9 mouse cellular contexts compared by ENCODE assay signal in genomic region chr16:28841102-28841501, GRCm38 (mm10).
DNase-seq lines count a peak whose midpoint lies in the region; ATAC-seq and TF ChIP-seq lines count a peak whose summit lies in the region.
"Had no signal": no experiment of that assay in that cellular context is flagged by ENCODE, and none has a peak within 500 bp of the region (broad histone marks: within the 10 kb centered on the region; RNA-seq: fewer than 3 reads in every experiment).

No protein-coding gene starts in this region.

- no peak for DNase-seq in lung, postnatal 0 days (ENCODE audit: low spot score)
- no peak for DNase-seq in lung, adult 18-20 months
- peak; percentile 73 for DNase-seq in hindbrain, embryonic 11.5 days (ENCODE audit: low spot score)
- DNase-seq in limb, embryonic 14.5 days (ENCODE audit: low spot score): peak; percentile 33
- DNase-seq in stomach, postnatal 0 days (ENCODE audit: low spot score): no peak
- no peak for DNase-seq in frontal cortex, postnatal 10 days (ENCODE audit: low spot score in 2 of 2)
- DNase-seq in gastrocnemius, adult 8-10 months (ENCODE audit: low spot score in 2 of 2): no peak
- DNase-seq in frontal cortex, postnatal 36 days (ENCODE audit: low spot score in 2 of 2): no peak

- ATAC-seq in lung, postnatal 0 days: no peak
- peak; percentile 80 for ATAC-seq in hindbrain, embryonic 11.5 days (ENCODE audit: low FRiP score)
- ATAC-seq in limb, embryonic 14.5 days (ENCODE audit: low FRiP score, low read depth): peak; percentile 17; the same call in 1 of the 2 replicates
- ATAC-seq in stomach, postnatal 0 days (ENCODE audit: low FRiP score, low TSS enrichment): no peak

- H3K9ac ChIP-seq in lung, postnatal 0 days (replicated peaks; ENCODE audit: low read depth): no peak overlapping the region
- no peak overlapping the region for H3K9ac ChIP-seq in hindbrain, embryonic 11.5 days (ENCODE audit: low read depth, low read length)
- H3K9ac ChIP-seq in limb, embryonic 14.5 days (ENCODE audit: low read depth, low read length, severe bottlenecking): no peak overlapping the region
- H3K9ac ChIP-seq in stomach, postnatal 0 days (ENCODE audit: low read length): no peak overlapping the region

- no peak overlapping the region for H3K4me3 ChIP-seq in lung, postnatal 0 days (ENCODE audit: low read depth, low read length)
- no peak overlapping the region for H3K4me3 ChIP-seq in hindbrain, embryonic 11.5 days (ENCODE audit: low read depth, low read length)
- H3K4me3 ChIP-seq in limb, embryonic 14.5 days (replicated peaks; ENCODE audit: low read length): no peak overlapping the region
- no peak overlapping the region for H3K4me3 ChIP-seq in stomach, postnatal 0 days (ENCODE audit: low read depth, low read length)
- H3K4me3 ChIP-seq: myocyte had no signal

- no peak for TF ChIP-seq POLR2A in limb, embryonic 14.5 days (IDR thresholded peaks at IDR 0.05; ENCODE audit: borderline replicate concordance, extremely low read depth, insufficient read depth, insufficient read length)

- no peak overlapping the region for H3K4me2 ChIP-seq in lung, postnatal 0 days (replicated peaks; ENCODE audit: low read depth, low read length)
- no peak overlapping the region for H3K4me2 ChIP-seq in hindbrain, embryonic 11.5 days (replicated peaks; ENCODE audit: low read depth, low read length)
- H3K4me2 ChIP-seq in limb, embryonic 14.5 days (replicated peaks; ENCODE audit: low read depth, low read length, severe bottlenecking): peak overlapping the region; percentile 15
- no peak overlapping the region for H3K4me2 ChIP-seq in stomach, postnatal 0 days (replicated peaks; ENCODE audit: low read depth)

- H3K27ac ChIP-seq in lung, postnatal 0 days (ENCODE audit: low read length): no peak overlapping the region
- H3K27ac ChIP-seq in hindbrain, embryonic 11.5 days (ENCODE audit: low read depth, low read length): peak overlapping the region; percentile 19; the same call in 1 of the 2 replicates
- no peak overlapping the region for H3K27ac ChIP-seq in limb, embryonic 14.5 days (replicated peaks; ENCODE audit: low read depth, low read length)
- no peak overlapping the region for H3K27ac ChIP-seq in stomach, postnatal 0 days (replicated peaks)

- peak; percentile 44 for TF ChIP-seq CTCF in lung, postnatal 0 days (IDR thresholded peaks at IDR 0.05)
- peak; percentile 51 for TF ChIP-seq CTCF in stomach, postnatal 0 days (IDR thresholded peaks at IDR 0.05; ENCODE audit: low read depth)

- no peaks in the 10 kb centered on the region for H3K27me3 ChIP-seq in lung, postnatal 0 days (replicated peaks; ENCODE audit: insufficient read depth, low read length)
- peaks cover 3% of the 10 kb centered on the region; the same call in 1 of the 2 replicates for H3K27me3 ChIP-seq in hindbrain, embryonic 11.5 days (ENCODE audit: control insufficient read depth, insufficient read depth, low read length)
- no peaks in the 10 kb centered on the region for H3K27me3 ChIP-seq in limb, embryonic 14.5 days (ENCODE audit: control insufficient read depth, insufficient read depth, low read length)
- H3K27me3 ChIP-seq in stomach, postnatal 0 days (ENCODE audit: control insufficient read depth, insufficient read depth, low read length): no peaks in the 10 kb centered on the region

- 29% methylated on average over 11 of the region's 11 CpGs for WGBS in lung, postnatal 0 days
- WGBS in hindbrain, embryonic 11.5 days: 11% methylated on average over 11 of the region's 11 CpGs
- 14% methylated on average over 11 of the region's 11 CpGs for WGBS in limb, embryonic 14.5 days
- 27% methylated on average over 11 of the region's 11 CpGs for WGBS in stomach, postnatal 0 days

- no peaks in the 10 kb centered on the region for H3K9me3 ChIP-seq in lung, postnatal 0 days (ENCODE audit: low read length)
- H3K9me3 ChIP-seq in hindbrain, embryonic 11.5 days (ENCODE audit: control insufficient read depth, low read length): no peaks in the 10 kb centered on the region
- H3K9me3 ChIP-seq in limb, embryonic 14.5 days (ENCODE audit: control insufficient read depth, low read length): no peaks in the 10 kb centered on the region
- H3K9me3 ChIP-seq in stomach, postnatal 0 days (ENCODE audit: control insufficient read depth, low read length): no peaks in the 10 kb centered on the region

- no peaks in the 10 kb centered on the region for H3K36me3 ChIP-seq in lung, postnatal 0 days (ENCODE audit: insufficient read depth, low read length)
- no peaks in the 10 kb centered on the region for H3K36me3 ChIP-seq in hindbrain, embryonic 11.5 days (ENCODE audit: control insufficient read depth, insufficient read depth, low read length)
- H3K36me3 ChIP-seq in limb, embryonic 14.5 days (ENCODE audit: control insufficient read depth, insufficient read depth, low read length): no peaks in the 10 kb centered on the region
- H3K36me3 ChIP-seq in stomach, postnatal 0 days (ENCODE audit: control insufficient read depth, insufficient read depth, low read length): no peaks in the 10 kb centered on the region

- TF ChIP-seq EP300 in lung, postnatal 0 days (IDR thresholded peaks at IDR 0.05): no peak
- no peak for TF ChIP-seq EP300 in stomach, postnatal 0 days (optimal IDR thresholded peaks at IDR 0.05)

- no peaks in the 10 kb centered on the region for H3K4me1 ChIP-seq in lung, postnatal 0 days (ENCODE audit: insufficient read depth, low read depth, low read length)
- no peaks in the 10 kb centered on the region; the same call in 1 of the 2 replicates for H3K4me1 ChIP-seq in hindbrain, embryonic 11.5 days (replicated peaks; ENCODE audit: control insufficient read depth, insufficient read depth, low read length)
- peaks cover 10% of the 10 kb centered on the region for H3K4me1 ChIP-seq in limb, embryonic 14.5 days (ENCODE audit: control insufficient read depth, insufficient read depth, low read length)
- no peaks in the 10 kb centered on the region for H3K4me1 ChIP-seq in stomach, postnatal 0 days (replicated peaks; ENCODE audit: control insufficient read depth, insufficient read depth)

Comparison
In these comparisons a context has a peak if more than half of its experiments do, and no peak if none do; other contexts are left out.
1. ATAC-seq: peak in hindbrain, embryonic 11.5 days (single experiment) and limb, embryonic 14.5 days (single experiment); none in lung, postnatal 0 days (single experiment) and stomach, postnatal 0 days (single experiment).
2. DNase-seq: peak in hindbrain, embryonic 11.5 days (single experiment) and limb, embryonic 14.5 days (single experiment); none in lung, postnatal 0 days (single experiment), lung, adult 18-20 months (0 of 2), stomach, postnatal 0 days (single experiment), frontal cortex, postnatal 10 days (0 of 2), gastrocnemius, adult 8-10 months (0 of 2) and frontal cortex, postnatal 36 days (0 of 2).